Mouse (Mus musculus): ENCODE measurements around the gene Pak7. TPM values are rescaled to one million over a fixed set of nuclear protein-coding genes. Genes with fewer than 3 reads are reported as not detected.
"Not testable (repeated sequence)": the region's sequence is repeated elsewhere in the genome, so short reads cannot be mapped to it uniquely, and the experiment has no call there.

Pak7 gene
- polyA plus RNA-seq, 1 experiment from 2014 or later, result 10.6 TPM

DNA sequence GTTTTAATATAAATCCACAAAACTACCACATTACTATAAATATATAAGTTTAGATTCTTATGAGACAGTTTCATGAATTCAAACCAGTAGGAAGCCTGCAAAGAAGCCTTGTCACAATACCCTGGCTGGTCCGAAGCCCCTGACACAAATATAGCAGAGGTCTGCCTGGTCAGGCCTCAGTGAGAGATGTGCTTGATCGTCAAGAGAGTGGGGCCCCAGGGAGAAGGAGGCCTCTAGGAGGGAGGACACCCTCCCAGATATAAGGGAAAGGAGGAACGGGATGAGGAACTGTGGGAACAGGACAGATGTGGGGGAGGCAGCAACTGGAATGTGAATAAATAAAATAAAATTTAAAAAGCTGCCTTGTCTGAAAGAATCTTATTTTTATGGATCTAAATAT, 37.3 kb downstream of the Pak7 start:
- Histone ChIP-seq H3K36me3 (ENCODE audit: control insufficient read depth, insufficient read depth, low read length) (no peaks in the 10 kb centered on the region), H3K27ac (ENCODE audit: low read depth, low read length) (no peak overlapping the region), H3K9ac (ENCODE audit: low read length) (no peak overlapping the region), H3K4me1 (ENCODE audit: control insufficient read depth, insufficient read depth, low read length) (no peaks in the 10 kb centered on the region), H3K27me3 (ENCODE audit: control insufficient read depth, insufficient read depth, low read length) (no peaks in the 10 kb centered on the region), H3K9me3 (ENCODE audit: control insufficient read depth, low read length) (no peaks in the 10 kb centered on the region), H3K4me3 (ENCODE audit: low read depth, low read length) (no peak overlapping the region), H3K4me2 (ENCODE audit: low read depth) (no peak overlapping the region)
- 71% methylated on average over 3 of the region's 3 CpGs for WGBS
- DNase-seq (ENCODE audit: low spot score), result no peak
- ATAC-seq (ENCODE audit: insufficient read depth, low FRiP score, low TSS enrichment), result no peak

DNA sequence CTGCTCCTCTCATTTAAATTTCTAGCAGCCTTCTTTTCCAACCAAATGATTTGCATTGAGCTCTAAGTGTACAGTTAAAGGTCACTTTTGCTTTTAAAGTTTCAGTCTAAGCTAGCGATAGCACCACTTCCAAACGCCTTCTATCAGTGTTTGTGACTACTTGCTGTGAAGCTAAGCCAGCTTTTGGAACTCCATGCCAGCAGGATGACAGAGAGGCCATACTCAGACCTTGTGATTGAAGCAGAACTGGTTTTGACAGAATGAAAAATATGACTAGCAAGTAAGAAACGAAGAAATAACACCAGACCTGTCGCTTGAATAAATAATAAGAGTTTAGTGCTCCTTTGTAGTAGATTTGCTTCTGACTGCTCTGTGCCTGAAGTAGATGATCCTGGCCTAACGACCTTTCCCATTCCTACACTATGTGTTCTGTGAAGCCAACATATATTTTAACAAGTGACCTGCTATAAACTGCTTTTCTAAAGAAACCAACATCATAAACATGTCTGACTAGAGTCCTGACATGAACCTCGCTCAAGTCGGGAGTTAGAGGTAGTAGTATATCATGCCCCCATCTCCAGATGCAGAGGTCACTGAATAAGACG, 38.0 kb downstream of the Pak7 start:
- Histone ChIP-seq H3K9ac (ENCODE audit: low read length) (no peak overlapping the region), H3K4me2 (ENCODE audit: low read depth) (no peak overlapping the region), H3K27ac (ENCODE audit: low read depth, low read length) (no peak overlapping the region), H3K4me3 (ENCODE audit: low read depth, low read length) (no peak overlapping the region), H3K4me1 (ENCODE audit: control insufficient read depth, insufficient read depth, low read length) (no peaks in the 10 kb centered on the region), H3K36me3 (ENCODE audit: control insufficient read depth, insufficient read depth, low read length) (no peaks in the 10 kb centered on the region), H3K9me3 (ENCODE audit: control insufficient read depth, low read length) (no peaks in the 10 kb centered on the region), H3K27me3 (ENCODE audit: control insufficient read depth, insufficient read depth, low read length) (no peaks in the 10 kb centered on the region)
- DNase-seq (ENCODE audit: low spot score), result no peak
- 70% methylated on average over 8 of the region's 8 CpGs for WGBS
- no peak for ATAC-seq (ENCODE audit: insufficient read depth, low FRiP score, low TSS enrichment)

DNA sequence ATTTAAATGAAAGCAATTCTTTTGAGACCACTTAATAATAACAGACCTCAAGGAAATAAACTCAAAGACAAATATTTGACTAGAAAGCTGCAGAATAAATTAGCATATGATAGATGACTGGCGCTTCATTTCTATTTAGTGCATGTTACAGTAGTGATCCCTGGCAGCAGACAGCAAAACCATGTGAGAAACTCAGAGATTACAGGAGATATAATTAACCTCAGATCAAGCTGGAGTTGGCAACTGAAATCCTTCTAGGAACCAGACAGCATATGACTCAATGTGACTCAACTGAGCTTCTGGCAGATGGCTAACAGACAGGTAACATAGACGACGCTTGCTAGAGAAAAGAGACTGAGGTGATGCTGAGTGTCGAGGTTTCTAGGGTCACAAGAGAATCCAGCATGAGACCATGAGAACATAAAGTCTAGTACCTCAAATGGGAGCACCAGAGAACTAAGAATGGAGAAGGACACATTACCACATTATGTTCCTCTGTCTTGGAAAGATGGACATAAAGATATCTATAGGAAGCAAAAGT, 43.5 kb downstream of the Pak7 start:
- not testable (repeated sequence) for H3K9ac ChIP-seq (ENCODE audit: low read length); H3K36me3 ChIP-seq (ENCODE audit: control insufficient read depth, insufficient read depth, low read length); H3K4me3 ChIP-seq (ENCODE audit: low read depth, low read length); H3K9me3 ChIP-seq (ENCODE audit: control insufficient read depth, low read length); H3K4me2 ChIP-seq (ENCODE audit: low read depth); H3K27me3 ChIP-seq (ENCODE audit: control insufficient read depth, insufficient read depth, low read length); ATAC-seq (ENCODE audit: insufficient read depth, low FRiP score, low TSS enrichment); DNase-seq (ENCODE audit: low spot score); H3K4me1 ChIP-seq (ENCODE audit: control insufficient read depth, insufficient read depth, low read length); H3K27ac ChIP-seq (ENCODE audit: low read depth, low read length)
- 87% methylated on average over 4 of the region's 4 CpGs for WGBS

DNA sequence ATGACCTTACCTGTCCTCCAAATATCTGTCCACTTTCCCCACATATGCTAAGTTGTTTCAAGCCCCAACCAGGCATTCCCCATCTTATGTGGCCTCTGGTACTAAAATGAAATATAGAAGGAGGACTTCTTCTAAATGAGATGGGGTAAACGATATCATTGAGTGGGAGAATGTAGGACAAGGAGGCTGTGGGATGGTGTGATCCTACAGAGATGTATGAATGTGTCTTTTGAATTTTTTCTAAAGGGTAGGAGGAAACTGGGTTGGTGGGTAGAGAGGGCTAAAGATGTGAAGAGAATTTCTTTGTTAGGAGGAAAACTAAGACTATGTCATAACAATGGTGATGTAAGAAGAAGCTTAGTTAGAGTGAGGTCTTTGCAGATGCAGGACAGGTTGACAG, 57.8 kb downstream of the Pak7 start:
- ATAC-seq (ENCODE audit: insufficient read depth, low FRiP score, low TSS enrichment) (no peak), DNase-seq (ENCODE audit: low spot score) (no peak)
- no peak overlapping the region for H3K4me3 ChIP-seq (ENCODE audit: low read depth, low read length)
- H3K27me3 ChIP-seq (ENCODE audit: control insufficient read depth, insufficient read depth, low read length), result no peaks in the 10 kb centered on the region
- H3K27ac ChIP-seq (ENCODE audit: low read depth, low read length), result no peak overlapping the region
- H3K36me3 ChIP-seq (ENCODE audit: control insufficient read depth, insufficient read depth, low read length), result no peaks in the 10 kb centered on the region
- H3K9ac ChIP-seq (ENCODE audit: low read length), result no peak overlapping the region
- WGBS, result 79% methylated on average over 1 of the region's 1 CpGs
- H3K9me3 ChIP-seq (ENCODE audit: control insufficient read depth, low read length), result no peaks in the 10 kb centered on the region
- no peaks in the 10 kb centered on the region for H3K4me1 ChIP-seq (ENCODE audit: control insufficient read depth, insufficient read depth, low read length)
- no peak overlapping the region for H3K4me2 ChIP-seq (ENCODE audit: low read depth)

DNA sequence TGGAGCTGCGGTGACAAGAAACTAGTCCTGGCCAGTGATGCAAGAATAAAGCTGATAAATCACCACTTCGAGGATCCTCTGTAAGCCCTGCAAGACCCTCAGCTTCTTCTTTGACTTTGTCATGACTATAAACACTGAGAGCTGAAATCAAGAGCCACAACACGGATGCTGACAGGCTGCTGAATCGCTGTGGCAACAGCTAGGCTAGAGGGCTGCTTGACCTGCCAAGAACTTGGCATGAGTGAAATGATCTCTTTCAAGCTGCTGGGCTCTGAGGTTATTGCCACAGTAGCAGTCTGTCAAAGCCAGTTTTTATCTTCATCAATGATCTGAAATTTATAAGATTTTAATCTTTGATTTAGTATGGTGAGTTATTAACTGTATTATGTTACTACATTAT, 62.1 kb downstream of the Pak7 start:
- Histone ChIP-seq H3K4me1 (ENCODE audit: control insufficient read depth, insufficient read depth, low read length) (no peaks in the 10 kb centered on the region), H3K4me3 (ENCODE audit: low read depth, low read length) (no peak overlapping the region), H3K9ac (ENCODE audit: low read length) (no peak overlapping the region), H3K36me3 (ENCODE audit: control insufficient read depth, insufficient read depth, low read length) (no peaks in the 10 kb centered on the region), H3K4me2 (ENCODE audit: low read depth) (no peak overlapping the region), H3K9me3 (ENCODE audit: control insufficient read depth, low read length) (no peaks in the 10 kb centered on the region), H3K27me3 (ENCODE audit: control insufficient read depth, insufficient read depth, low read length) (no peaks in the 10 kb centered on the region), H3K27ac (ENCODE audit: low read depth, low read length) (no peak overlapping the region)
- no peak for DNase-seq (ENCODE audit: low spot score)
- ATAC-seq (ENCODE audit: insufficient read depth, low FRiP score, low TSS enrichment), result no peak
- 78% methylated on average over 4 of the region's 4 CpGs for WGBS

DNA sequence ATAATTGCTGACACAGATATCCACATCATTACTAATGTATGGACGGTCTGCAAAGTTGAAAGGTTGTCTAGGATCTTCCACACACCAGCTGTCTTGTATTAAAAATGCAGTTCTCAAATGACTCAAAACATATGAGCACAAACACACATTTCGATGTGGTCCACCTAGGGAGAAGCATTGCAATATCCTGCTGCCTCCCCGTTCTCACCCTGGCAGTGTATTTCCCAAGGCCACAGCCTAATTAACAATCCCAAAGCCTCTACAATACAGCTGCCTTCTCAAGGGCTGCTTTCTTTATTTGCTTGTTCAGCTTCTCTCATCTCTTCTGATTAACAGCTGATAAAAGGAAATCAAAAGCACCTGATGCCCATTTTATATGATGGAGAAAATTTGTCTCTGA, 78.5 kb downstream of the Pak7 start:
- Histone ChIP-seq H3K4me3 (ENCODE audit: low read depth, low read length) (no peak overlapping the region), H3K4me2 (ENCODE audit: low read depth) (no peak overlapping the region), H3K27ac (ENCODE audit: low read depth, low read length) (no peak overlapping the region), H3K4me1 (ENCODE audit: control insufficient read depth, insufficient read depth, low read length) (no peaks in the 10 kb centered on the region), H3K9me3 (ENCODE audit: control insufficient read depth, low read length) (no peaks in the 10 kb centered on the region), H3K27me3 (ENCODE audit: control insufficient read depth, insufficient read depth, low read length) (no peaks in the 10 kb centered on the region), H3K36me3 (ENCODE audit: control insufficient read depth, insufficient read depth, low read length) (no peaks in the 10 kb centered on the region), H3K9ac (ENCODE audit: low read length) (no peak overlapping the region)
- DNase-seq (ENCODE audit: low spot score), result no peak
- no peak for ATAC-seq (ENCODE audit: insufficient read depth, low FRiP score, low TSS enrichment)
- WGBS, result 75% methylated on average over 3 of the region's 3 CpGs

DNA sequence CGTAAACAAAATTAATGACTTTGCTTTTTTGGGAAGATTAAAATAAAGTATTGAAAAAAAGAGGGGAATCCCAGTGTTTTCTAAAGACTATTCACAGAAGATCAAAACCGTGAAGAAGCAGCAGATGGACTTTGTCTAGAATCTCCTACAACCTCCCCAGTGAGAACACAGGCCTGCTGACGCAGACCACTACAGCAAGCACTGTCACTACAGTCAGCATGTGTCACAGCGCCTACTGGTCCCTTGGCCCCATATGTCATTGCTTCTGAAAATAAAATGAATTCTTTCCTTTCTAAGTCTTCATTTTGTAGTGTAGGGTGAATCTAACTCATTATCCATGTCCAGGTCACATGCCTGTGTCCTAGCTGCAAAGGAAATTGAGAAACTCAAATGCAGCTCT, 79.0 kb downstream of the Pak7 start:
- Histone ChIP-seq H3K4me3 (ENCODE audit: low read depth, low read length) (no peak overlapping the region), H3K27ac (ENCODE audit: low read depth, low read length) (no peak overlapping the region), H3K9me3 (ENCODE audit: control insufficient read depth, low read length) (no peaks in the 10 kb centered on the region), H3K9ac (ENCODE audit: low read length) (no peak overlapping the region), H3K4me1 (ENCODE audit: control insufficient read depth, insufficient read depth, low read length) (no peaks in the 10 kb centered on the region), H3K36me3 (ENCODE audit: control insufficient read depth, insufficient read depth, low read length) (no peaks in the 10 kb centered on the region), H3K27me3 (ENCODE audit: control insufficient read depth, insufficient read depth, low read length) (no peaks in the 10 kb centered on the region), H3K4me2 (ENCODE audit: low read depth) (no peak overlapping the region)
- DNase-seq (ENCODE audit: low spot score) (no peak), ATAC-seq (ENCODE audit: insufficient read depth, low FRiP score, low TSS enrichment) (no peak)
- 83% methylated on average over 4 of the region's 4 CpGs for WGBS

DNA sequence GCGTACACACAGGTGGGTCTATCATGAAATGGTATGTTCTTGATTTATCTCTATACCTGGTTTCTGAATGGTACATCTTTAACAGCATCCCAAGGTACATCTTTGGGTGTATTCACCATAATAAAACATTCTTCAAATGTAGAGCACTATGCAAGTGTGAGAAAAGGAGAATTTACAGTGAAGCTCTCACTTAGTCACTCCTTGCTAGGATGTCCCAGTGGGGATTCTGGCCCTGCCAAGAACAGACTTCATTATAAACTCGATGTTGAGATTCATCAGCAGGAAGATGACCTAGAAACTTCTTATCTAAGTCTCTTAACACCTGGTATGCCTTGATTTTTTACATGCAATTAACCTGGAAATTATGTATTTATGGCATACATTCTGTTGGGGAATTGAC, 85.6 kb downstream of the Pak7 start:
- no peak overlapping the region for H3K4me2 ChIP-seq (ENCODE audit: low read depth)
- ATAC-seq (ENCODE audit: insufficient read depth, low FRiP score, low TSS enrichment) (no peak), DNase-seq (ENCODE audit: low spot score) (no peak)
- no peaks in the 10 kb centered on the region for H3K9me3 ChIP-seq (ENCODE audit: control insufficient read depth, low read length)
- no peak overlapping the region for H3K9ac ChIP-seq (ENCODE audit: low read length)
- H3K4me3 ChIP-seq (ENCODE audit: low read depth, low read length), result no peak overlapping the region
- 78% methylated on average over 1 of the region's 2 CpGs for WGBS
- no peak overlapping the region for H3K27ac ChIP-seq (ENCODE audit: low read depth, low read length)
- H3K4me1 ChIP-seq (ENCODE audit: control insufficient read depth, insufficient read depth, low read length), result no peaks in the 10 kb centered on the region
- no peaks in the 10 kb centered on the region for H3K36me3 ChIP-seq (ENCODE audit: control insufficient read depth, insufficient read depth, low read length)
- H3K27me3 ChIP-seq (ENCODE audit: control insufficient read depth, insufficient read depth, low read length), result no peaks in the 10 kb centered on the region

DNA sequence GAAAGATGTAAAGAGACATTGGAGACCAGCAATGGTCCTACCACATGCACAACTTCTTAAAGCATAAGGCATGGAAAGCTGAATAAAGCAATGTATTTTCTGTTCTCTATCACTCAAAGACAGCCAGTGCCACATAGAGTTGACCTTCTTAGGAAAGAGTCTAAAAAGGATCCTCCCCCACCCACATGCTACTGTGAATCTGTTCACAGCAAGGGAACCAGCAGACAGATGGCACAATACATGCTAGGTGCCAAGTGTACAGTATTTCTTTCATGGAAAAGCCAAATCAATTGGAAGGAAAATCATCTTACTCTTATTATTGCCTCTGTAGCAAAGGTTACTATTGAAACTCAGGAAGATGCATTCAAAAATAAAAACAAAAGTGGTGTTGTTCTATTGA, 86.4 kb downstream of the Pak7 start:
- H3K4me1 ChIP-seq (ENCODE audit: control insufficient read depth, insufficient read depth, low read length), result no peaks in the 10 kb centered on the region
- no peak for ATAC-seq (ENCODE audit: insufficient read depth, low FRiP score, low TSS enrichment)
- no peak overlapping the region for H3K9ac ChIP-seq (ENCODE audit: low read length)
- no peak for DNase-seq (ENCODE audit: low spot score)
- H3K4me3 ChIP-seq (ENCODE audit: low read depth, low read length), result no peak overlapping the region
- no peaks in the 10 kb centered on the region for H3K27me3 ChIP-seq (ENCODE audit: control insufficient read depth, insufficient read depth, low read length)
- H3K9me3 ChIP-seq (ENCODE audit: control insufficient read depth, low read length), result no peaks in the 10 kb centered on the region
- H3K27ac ChIP-seq (ENCODE audit: low read depth, low read length), result no peak overlapping the region
- H3K4me2 ChIP-seq (ENCODE audit: low read depth), result no peak overlapping the region
- H3K36me3 ChIP-seq (ENCODE audit: control insufficient read depth, insufficient read depth, low read length), result no peaks in the 10 kb centered on the region
